Mouse (Mus musculus): Measurements from ENCODE around the gene Sema6b.

The Sema6b gene

DNA sequence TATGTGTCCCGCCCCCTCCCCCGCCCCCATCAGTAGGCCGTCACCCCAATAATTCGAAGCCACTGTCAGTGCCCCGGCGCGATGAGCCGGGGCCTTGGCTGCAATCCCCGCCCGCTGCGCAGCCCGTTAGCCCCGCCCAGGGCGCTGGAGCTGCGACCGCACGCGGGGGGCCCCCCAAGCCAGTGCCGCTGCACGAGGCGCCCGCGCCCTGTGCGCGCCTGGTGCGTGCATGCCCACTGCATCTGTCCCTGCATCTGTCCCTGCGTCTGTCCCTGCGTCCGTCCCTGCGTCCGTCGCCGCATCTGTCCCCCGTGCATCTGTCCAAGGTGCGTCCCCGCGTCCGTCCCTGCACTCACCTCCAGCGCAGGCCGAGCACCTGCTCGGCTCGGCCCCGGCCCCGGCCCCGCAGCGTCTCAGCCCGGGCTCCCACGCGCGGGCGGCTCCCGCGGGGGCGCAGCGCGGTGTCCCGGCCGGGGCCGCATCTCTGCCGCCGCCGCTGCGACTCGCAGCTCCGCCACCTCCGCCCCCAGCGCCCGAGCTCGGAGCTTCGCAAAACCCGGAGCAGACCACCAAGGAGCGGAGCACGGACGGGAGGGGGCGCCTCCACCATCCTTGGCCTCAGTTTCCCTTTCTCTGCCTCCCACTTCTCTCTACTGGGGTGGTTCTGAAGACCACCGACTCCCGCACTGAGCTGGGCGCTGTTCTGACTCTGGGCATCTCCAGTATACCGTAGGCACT lies at the start of gene Sema6b:
Gene Sema6b, minus strand, starts transcription at position 486 of the 738 bp plus-strand sequence.
- peak; percentile 81 for DNase-seq

DNA sequence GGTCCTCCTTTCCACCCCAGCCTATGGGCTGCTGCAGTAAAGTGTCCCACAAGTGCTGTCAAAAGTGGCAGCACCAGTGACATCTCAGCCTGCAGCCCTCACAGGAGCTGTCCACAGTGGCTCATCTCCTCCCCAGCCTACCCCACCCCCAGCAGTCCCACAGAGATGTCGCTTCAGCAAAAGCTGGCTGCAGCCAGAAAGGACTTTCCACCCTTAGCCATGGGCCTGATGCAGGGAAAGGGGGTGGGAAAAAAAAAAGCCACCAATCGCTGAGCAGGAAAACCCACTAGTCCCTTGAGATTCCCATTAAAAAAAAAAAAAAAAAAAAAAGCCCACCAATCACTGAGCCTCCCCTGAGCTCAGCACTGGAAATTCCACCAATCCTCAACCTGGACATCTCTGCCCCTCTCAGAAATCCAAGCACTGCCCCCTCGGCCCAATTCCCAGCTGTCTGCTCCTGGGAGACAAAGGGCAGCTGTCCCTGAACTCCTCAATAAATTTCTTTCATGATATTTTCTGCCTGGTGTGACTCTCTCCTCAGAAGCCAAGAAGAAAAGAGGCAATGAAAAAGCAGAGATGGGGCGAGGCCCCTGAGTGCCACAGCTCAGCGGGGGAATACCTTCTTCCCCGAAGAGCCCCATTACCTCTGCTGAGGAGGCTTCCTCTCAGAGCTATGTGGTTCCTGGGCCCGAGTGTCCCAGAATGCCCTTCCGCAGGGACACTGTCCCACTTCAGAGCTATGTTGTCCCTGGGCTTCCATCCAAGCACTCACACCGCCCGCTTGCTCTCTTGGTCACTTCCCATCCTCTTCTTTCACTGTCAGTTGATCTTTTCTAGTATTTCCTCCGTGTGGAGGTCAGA lies 45.4 kb upstream of the Sema6b start:
- no peak for DNase-seq

DNA sequence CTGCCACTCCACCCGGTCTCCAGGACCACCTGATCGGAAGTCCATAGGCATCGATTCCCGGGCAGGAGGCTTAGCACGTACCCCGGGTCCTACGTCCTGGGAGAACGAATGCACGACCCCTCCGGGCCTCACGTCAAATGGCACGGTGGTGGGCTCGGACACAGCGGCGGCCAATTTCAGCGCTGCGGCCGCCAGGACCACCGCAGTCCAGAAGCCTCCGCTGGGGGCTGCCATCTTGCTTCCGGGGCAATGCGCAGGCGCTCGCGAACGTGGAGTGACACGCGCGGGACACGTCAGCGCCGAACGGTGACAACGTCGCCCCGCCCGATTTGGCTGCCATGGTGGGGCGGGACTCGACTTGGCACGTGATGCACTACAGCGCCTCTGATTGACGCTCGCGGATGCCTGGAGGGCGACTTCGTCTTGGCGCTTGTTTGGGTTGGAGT lies 43.5 kb upstream of the Sema6b start, which contains the start of gene Mydgf:
Gene Mydgf, minus strand, starts transcription at position 263 of the 446 bp plus-strand sequence.
- DNase-seq: peak; percentile 95

DNA sequence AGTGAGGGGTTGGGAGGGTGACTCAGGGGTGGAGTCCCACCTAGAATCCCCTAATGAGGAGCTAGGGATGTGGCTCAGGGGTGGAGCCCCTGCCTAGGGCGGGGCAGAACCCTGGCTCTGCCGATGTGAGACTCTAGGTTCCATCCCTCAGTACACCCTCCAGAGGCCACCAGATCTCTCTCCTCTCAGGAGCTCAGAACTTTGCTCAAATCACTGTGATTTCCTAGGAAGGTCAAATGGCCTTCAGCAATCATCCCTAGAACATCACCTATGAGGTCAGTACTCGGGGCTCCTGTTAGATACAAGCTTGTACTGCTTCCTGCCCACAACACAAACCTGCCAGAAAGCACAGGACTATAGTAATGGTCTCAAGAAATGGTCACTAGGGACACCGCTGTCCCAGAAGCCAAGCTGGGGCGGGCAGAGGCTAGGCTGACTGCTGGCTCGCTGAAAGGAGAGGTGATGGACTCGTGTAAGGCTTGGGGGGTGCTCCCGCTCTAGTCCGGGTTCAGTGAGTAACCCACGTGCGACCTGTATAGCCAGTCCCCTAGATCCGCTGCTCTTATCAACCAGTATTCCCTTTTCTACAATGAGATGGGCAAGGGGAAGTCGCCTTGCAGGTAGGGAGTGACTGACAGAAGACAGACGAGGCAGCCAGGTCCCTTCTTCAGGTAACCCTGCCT lies 43.0 kb upstream of the Sema6b start:
- DNase-seq: peak; percentile 42

DNA sequence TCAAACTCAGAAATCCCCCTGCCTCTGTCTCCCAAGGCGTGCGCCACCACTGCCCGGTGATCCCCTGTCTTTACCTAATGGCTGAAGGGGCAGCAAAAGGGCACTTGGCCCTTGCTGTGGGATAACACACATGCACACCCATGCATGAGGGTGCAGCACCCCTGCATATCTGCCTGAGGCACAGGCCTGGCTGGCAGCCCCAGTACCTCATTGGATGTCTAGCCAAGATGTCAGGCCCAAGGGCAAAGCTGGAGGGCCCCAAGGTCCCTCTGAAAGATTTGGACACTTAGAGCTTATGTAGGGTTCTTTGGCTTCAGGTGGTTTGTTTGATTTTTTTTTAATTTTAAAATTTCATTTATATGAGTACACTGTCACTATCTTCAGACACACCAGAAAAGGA lies 35.3 kb upstream of the Sema6b start:
- no peak for DNase-seq

DNA sequence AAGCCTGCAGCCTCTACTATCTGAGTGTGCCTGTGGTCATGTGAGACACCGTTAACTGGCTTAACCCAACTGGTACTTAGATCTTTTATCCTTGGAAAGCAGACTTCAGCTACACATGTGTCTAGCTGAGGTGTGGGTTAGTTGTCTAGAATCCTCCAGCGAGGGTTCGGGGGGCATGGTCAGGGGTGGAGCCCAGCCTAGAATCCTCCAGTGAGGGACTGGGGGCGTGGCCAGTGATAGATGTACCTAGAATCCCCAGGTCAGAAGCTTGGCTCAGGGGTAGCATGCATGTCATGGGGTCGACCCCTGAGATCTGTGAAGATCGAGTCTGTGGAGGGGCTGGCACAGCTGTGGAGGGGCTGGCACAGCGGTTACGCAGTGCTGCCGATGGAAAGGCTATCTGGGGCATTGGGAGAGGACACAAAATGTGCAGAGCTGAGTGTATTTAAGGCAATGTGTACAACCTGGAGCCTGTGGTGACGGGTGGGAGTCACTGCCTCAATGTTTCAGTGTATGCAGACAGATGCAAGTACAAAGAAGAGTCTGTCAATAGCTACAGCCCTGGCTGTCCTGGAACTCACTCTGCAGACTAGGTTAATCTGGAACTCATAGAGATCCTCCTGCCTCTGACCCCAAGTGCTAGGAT lies 33.4 kb upstream of the Sema6b start:
- no peak for DNase-seq

DNA sequence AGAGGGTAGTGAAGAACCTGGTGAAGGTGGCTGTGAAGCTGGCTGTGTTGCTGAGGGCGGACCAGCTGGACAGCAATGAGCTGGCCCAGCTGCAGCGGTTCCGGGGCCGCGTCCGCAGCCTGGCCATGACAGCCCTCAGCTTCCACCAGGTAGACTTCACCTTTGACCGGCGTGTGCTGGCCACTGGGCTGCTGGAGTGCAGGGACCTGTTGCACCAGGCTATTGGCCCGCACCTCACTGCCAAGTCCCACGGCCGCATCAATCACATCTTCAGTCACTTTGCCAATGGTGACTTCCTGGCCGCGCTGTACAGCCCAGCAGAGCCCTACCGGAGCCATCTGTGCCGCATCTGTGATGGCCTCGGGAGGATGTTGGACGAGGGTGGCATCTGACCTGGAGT lies 31.7 kb upstream of the Sema6b start:
- DNase-seq: no peak

DNA sequence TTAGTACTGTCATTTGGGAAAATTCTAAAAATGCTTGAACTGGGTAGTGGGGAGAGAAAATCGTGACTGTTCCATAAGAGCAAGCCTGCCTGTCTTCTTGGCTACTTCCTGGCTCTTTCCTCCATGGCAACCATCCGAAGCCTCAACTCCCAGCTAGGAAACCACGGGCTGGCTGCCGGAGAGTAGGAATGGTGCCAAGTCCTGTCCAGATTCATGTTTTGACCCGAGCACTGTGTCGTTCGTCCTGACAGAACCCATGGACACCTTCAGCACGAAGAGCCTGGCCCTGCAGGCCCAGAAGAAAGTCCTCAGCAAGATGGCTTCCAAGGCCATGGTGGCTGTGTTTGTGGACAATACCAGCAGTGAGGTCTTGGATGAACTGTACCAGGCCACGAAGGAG lies 31.3 kb upstream of the Sema6b start:
- no peak for DNase-seq

DNA sequence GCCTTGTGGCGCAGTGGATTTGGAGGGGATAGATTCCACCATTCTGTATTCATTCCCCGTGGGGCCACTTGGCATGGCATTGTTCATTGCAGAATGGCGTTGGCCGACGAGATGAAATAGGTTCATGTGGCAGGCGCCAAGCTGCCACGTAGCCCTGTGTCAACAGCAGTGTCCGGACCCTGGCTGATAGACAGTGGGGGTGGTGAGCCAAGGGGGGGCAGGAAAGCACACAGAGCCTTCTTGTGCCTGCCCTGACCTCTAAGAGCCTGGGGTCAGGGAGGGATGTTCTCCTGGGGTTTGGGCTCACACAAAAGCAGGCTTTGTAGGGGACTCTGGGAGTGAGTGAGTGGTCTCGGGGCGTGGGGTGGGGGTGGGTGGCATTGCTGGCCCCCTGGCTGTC lies 30.5 kb upstream of the Sema6b start:
- no peak for DNase-seq

DNA sequence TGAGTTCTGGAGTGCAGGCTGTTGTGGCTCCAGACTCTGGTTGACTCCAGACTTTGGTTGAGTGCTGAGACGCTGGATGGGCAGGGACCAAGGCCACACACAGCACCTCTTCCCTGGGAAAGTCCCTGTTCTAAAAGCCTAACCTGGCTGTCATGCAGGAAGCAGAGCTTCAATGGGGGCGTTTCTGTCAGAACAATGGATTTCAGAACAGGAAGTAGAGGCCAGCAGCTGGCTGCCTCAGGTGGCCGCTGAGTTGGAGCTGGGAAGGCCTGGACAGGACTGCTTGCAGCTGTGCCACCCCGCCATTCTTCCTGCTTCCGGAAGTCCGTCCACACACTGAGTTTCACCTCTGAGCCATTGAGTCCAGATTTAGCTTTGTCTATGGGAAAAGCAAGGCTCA lies 29.7 kb upstream of the Sema6b start:
- no peak for DNase-seq

DNA sequence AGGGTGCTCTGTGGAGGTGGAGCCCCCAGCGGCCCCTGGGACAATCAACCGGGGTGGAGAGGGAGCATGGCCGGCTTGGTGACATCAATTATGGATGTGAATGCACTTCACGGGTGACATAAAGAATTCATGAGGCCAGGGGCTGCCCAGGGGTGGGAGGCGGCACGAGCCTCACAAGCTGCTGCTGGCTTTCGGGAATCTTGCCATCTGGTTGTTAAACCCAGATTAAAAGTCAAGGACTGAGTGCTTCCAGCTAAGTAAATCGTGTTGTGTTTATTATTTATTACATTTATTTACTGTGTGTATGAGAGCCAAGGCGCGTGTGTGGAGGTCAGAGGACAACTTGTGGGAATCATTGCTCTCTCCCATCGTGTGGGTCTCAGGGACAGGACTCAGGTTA lies 25.5 kb upstream of the Sema6b start:
- no peak for DNase-seq

DNA sequence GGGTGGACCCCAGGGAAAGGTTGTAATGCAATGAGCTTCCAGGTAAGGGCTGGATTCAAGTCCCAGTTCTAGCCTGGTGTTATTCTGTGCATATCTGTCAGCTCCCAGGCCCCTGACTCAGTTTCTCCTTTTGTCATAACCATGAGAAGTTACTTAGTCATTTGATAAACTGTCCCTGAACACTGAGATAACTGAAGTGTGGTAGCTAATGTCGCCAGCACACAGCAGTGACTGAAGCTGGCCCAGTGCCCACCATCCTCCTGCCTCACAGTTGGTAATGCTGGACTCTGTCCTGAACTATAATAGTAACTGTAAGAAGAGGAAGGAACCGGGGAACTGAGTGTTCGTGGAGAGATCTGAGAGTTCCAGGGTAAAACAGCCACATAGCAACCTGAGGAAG lies 24.4 kb upstream of the Sema6b start:
- DNase-seq: no peak

DNA sequence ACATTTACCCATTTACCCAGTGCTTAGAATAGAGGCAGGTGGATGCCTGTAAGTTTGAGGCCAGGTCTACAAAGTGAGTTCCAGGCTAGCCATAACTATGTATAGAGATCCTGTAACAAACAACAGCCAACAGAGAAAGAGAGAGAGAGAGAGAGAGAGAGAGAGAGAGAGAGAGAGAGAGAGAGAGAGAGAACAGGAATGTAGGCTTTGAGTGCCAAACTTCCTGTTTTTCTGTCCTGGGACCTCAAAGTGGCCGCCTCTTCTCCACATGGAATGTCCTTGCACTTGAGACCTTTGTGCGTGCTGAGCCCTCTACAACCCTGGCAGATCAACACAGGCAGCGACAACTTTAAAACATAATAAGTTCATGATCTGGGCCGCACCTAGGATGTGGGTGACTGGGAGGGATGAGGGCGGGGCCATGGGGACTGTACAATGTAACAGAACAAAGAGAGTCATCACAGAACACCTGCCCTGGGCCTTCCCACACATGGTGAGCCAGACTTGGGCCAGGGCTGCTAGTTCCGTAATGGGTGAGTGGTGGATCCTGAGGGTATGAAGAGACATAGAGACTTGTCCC lies 23.5 kb upstream of the Sema6b start:
- DNase-seq: no peak

DNA sequence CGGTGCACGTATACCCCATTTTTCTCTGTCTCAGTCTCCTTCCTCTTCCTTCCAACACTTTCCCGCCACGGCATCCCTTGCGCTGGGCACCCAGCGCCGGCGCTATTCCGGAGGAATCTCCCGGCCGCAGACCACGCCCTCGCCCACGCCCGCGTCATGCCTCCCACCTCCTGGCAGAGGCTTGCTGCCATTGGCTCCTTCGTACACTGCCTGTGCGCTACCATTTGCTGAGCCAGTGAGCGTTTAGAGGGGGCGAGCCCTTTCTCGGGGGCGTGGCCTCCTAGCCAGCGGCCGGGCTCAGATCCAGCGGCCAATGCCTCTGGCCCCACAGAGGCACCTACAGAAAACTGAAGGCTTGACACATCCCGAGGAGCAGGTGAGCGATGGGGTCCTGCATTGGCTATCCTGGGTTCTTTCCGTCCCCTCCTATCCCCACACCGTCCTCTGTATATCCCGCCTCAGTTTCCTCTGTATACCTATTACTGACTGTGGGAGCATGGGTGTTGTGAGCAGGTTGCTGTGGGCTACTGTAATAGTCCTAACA lies 22.2 kb upstream of the Sema6b start, which contains the start of gene Tnfaip8l1:
Gene Tnfaip8l1, plus strand, starts transcription at position 247 of the 544 bp plus-strand sequence.
- DNase-seq: peak; percentile 95

DNA sequence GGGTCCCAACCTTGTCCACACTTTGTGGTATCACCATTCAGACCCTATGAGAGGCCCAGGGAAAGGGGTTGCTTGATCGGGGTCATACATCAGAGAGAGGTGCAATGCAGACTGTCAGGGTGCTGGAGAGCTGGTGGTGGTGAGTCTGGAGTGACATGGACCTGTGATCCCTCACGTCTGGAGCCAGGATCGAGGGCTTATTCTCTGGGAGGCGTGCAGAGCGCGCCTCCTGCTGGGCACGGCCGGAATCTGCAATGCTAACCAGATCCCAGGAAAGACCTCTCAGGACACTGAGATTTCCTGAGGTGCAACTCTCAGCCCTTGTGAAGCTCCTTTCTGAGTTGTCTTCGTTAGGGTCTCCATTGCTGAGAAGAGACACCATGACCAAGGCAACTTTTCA lies 19.6 kb upstream of the Sema6b start:
- DNase-seq: peak; percentile 52

DNA sequence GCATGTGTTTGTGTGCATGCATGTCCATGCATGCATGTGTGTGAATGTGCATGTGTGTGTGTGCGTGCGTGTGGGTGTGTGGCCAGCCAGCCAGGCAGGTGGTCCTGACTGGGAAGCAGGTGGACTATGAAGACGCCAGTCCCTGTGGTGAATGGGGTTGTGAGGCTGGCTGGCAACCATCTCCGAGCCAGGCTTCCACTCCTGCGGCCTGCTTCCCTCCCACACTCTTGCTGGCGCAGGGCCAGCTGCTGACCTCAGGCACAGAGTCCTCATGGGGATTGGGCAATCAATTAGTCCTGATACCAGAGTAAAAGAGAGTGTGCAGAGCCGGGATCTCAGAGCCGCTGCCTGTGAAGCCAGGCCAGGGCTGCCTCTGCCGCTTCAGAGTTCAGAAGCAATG lies 13.5 kb upstream of the Sema6b start:
- DNase-seq: no peak

DNA sequence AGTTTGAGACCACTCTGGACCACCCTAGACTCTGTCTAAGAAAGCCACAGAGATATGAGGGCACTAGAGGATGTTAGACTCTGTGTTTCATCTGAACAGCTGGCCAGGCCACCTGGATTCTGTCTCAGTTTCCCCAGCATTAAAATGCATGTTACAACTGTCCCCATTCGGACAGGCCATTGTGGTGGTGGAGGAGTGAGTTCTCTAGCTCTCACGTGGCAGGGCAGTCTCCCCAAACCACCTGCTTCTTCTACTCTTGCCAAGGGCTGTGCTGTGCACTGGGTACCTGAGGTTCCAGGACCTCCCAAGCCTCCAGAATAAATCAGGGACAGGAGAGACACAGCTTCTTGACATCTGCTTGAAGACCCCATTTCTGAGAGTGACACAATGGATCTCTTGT lies 9.8 kb upstream of the Sema6b start:
- no peak for DNase-seq

DNA sequence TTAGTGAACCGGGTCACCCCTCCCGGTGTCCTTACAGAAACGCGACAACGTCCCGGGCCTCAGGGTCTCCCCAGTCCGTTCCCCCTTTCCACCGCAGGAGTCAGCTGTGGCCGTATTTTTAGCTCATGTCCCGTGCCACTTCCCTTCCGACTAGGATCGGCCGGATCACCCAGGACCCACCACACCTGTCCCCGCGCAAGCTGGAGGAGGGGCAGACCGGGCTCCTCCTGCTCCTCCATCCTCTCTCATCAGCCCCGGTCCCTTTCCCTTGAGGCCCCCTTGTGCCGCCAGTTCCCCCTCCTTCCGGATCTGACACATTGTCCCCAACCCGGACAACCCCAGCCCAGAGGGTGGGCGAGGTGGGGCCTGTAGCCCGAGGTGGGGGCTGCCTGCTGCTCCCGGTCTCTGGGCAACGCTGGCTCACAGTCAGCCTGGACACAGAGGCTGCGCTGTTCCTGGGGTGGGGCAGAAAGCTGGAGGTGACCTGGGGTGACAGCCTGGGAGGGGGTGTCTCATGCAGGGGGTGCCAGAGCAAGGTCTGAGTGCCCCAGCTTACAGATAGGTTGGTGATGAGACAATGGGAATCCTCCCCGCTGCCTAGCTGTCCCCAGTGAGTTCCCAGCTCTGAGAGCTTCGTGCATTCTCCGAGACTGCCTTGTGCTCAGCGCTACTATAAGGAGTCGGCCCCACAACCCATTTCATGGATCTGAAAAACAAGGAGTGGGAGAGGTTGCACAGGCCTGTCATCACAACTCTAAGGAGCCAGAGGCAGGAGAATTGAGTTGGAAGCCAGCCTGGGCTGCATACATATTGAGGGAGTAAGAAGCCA lies 8.9 kb upstream of the Sema6b start:
- DNase-seq: no peak

DNA sequence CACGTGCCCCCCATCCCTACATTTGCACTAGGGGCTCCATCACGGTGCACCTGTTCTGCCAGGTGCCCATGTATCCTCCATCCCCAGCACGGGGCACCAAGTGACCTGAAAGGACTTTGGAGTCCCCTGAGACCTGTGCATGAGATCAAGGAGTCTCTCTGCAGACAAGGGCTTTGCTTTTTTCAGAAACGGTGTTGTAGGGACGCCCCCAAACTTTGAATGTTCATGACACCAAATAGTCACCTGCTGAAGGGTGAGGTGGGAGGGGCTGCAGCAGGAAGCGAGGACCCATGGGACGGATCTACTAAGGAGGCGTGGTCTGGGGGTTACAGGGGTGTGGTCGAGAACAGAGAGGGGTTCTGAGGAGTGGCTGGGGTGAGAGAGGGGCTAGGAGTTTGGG lies 8.1 kb upstream of the Sema6b start:
- no peak for DNase-seq

DNA sequence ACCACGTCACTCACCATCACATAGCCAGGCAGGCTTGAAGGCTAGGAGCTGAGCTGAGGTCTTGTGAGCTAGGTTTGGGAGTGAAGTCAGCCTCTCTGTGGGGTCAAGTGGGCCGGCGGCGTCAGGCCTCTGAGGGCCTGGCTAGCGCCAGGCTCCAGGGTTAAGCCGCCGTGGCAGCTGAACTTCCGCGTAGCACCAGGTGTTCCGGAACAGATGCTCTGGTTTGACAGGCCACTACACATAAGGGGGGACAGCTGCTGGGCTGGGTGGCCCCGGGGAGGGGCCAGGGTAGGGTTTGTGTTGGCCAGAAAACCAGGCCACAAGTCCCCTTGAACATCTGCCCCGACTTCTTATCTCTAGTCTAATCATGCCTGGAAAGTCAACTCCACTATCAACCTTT lies 7.3 kb upstream of the Sema6b start:
- DNase-seq: no peak

DNA sequence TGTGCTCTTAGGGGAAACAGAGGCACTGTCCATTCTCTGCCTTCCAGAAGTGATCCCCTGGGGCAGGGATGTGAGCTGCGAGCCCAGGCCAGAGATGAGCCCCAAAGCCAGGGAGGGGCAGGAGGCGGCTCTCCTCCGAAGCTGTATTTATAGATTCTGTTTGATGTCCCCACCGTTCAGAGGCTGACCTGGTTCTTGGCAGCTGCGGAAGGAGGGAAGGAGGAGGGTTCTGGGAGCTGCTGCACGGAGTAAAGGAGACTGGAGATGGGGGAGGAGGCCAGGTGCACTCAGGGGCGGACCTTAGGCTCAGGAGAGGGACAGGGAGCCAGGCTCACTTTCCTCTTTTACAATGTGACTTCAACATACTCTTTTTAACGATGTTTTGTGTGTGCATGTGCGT lies 6.0 kb upstream of the Sema6b start:
- DNase-seq: no peak

All from cerebellum, adult 9-11 months (tissue).